Mouse (Mus musculus): ENCODE results near the gene Slit3.

- TF ChIP-seq CTCF (IDR thresholded peaks at IDR 0.05; ENCODE audit: low read depth) (no peak), EP300 (IDR thresholded peaks at IDR 0.05; ENCODE audit: low read depth) (no peak)
Measured at GRCm38 (mm10) chr11:35243597-35243996, 122.6 kb downstream of the Slit3 start.
